Mouse (Mus musculus): ENCODE data around the gene Rem2.

The Rem2 gene

GRCm38 (mm10) chr14:54443712-54444618, 31.9 kb upstream of the Rem2 start:
- DNase-seq (ENCODE audit: low spot score in 2 of 2) = no peak

GRCm38 (mm10) chr14:54445476-54445875, 30.4 kb upstream of the Rem2 start:
- no peak for DNase-seq (ENCODE audit: low spot score in 2 of 2)

- no peak for DNase-seq (ENCODE audit: low spot score in 2 of 2)
Measured at GRCm38 (mm10) chr14:54453566-54453965, 22.3 kb upstream of the Rem2 start.

GRCm38 (mm10) chr14:54454669-54455528, 21.0 kb upstream of the Rem2 start:
- no peak for DNase-seq (ENCODE audit: low spot score in 2 of 2)

GRCm38 (mm10) chr14:54457907-54458569, 17.9 kb upstream of the Rem2 start:
- DNase-seq (ENCODE audit: low spot score in 2 of 2) = no peak

- no peak for DNase-seq (ENCODE audit: low spot score in 2 of 2)
Measured at GRCm38 (mm10) chr14:54462146-54462545, 13.8 kb upstream of the Rem2 start.

GRCm38 (mm10) chr14:54463108-54463958, 12.6 kb upstream of the Rem2 start:
- no peak for DNase-seq (ENCODE audit: low spot score in 2 of 2)

- DNase-seq (ENCODE audit: low spot score in 2 of 2) = peak; percentile 78 to 83
Measured at GRCm38 (mm10) chr14:54463959-54464292, 12.0 kb upstream of the Rem2 start, which contains the start of gene Lrp10. TSS of gene Lrp10 (plus strand) at chr14:54464137.

- peak in 1 of 2 experiments; percentile 39 for DNase-seq (ENCODE audit: low spot score in 2 of 2)
Measured at GRCm38 (mm10) chr14:54464293-54465005, 11.5 kb upstream of the Rem2 start.

GRCm38 (mm10) chr14:54471467-54471866, 4.4 kb upstream of the Rem2 start:
- no peak for DNase-seq (ENCODE audit: low spot score in 2 of 2)

- DNase-seq (ENCODE audit: low spot score in 2 of 2) = no peak
Measured at GRCm38 (mm10) chr14:54472671-54473070, 3.2 kb upstream of the Rem2 start.

GRCm38 (mm10) chr14:54474744-54475143, 1.2 kb upstream of the Rem2 start:
- no peak for DNase-seq (ENCODE audit: low spot score in 2 of 2)

- DNase-seq (ENCODE audit: low spot score in 2 of 2) = no peak
Measured at GRCm38 (mm10) chr14:54477172-54477909, 1.4 kb downstream of the Rem2 start.

- no peak for DNase-seq (ENCODE audit: low spot score in 2 of 2)
Measured at GRCm38 (mm10) chr14:54479451-54479920, 3.6 kb downstream of the Rem2 start.

GRCm38 (mm10) chr14:54480673-54481072, 4.8 kb downstream of the Rem2 start:
- no peak for DNase-seq (ENCODE audit: low spot score in 2 of 2)

- no peak for DNase-seq (ENCODE audit: low spot score in 2 of 2)
Measured at GRCm38 (mm10) chr14:54481402-54481801, 5.5 kb downstream of the Rem2 start.

- DNase-seq (ENCODE audit: low spot score in 2 of 2) = no peak
Measured at GRCm38 (mm10) chr14:54482498-54482897, 6.6 kb downstream of the Rem2 start.

- DNase-seq (ENCODE audit: low spot score in 2 of 2) = no peak
Measured at GRCm38 (mm10) chr14:54485899-54486298, 10.0 kb downstream of the Rem2 start.

GRCm38 (mm10) chr14:54487732-54488131, 11.8 kb downstream of the Rem2 start:
- DNase-seq (ENCODE audit: low spot score in 2 of 2) = no peak

- DNase-seq (ENCODE audit: low spot score in 2 of 2) = no peak
Measured at GRCm38 (mm10) chr14:54488350-54488749, 12.4 kb downstream of the Rem2 start.

Measured in right cerebral cortex, adult 2 months (tissue).